Mouse (Mus musculus): ENCODE measurements around the gene Gtpbp3. TPM values are rescaled to one million over a fixed set of nuclear protein-coding genes. Genes with fewer than 3 reads are reported as not detected.

The Gtpbp3 gene
- total RNA-seq, 2 experiments from 2014 or later, result 19.1 to 22.2 TPM

DNA sequence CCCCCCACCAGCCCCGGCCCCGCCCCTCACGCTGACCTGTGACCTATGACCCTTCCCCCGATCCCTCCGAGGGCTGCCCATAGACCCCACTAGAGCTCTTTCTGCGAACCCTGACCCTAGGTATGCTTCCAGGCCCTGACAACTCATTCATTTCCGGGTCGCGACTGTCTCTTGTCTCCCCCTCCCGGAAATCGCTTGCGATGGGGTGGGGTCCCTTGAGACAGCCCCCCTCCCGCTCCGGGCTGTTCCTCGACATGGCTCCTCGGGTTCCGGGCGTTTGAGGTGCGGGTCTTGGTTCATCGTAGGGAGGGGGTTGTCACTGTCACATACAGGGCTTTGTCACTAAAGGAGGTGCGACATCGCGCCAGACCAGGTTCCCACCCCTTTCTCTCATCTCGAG, 18.5 kb upstream of the Gtpbp3 start:
- DNase-seq, result peak; percentile 61 to 62

DNA sequence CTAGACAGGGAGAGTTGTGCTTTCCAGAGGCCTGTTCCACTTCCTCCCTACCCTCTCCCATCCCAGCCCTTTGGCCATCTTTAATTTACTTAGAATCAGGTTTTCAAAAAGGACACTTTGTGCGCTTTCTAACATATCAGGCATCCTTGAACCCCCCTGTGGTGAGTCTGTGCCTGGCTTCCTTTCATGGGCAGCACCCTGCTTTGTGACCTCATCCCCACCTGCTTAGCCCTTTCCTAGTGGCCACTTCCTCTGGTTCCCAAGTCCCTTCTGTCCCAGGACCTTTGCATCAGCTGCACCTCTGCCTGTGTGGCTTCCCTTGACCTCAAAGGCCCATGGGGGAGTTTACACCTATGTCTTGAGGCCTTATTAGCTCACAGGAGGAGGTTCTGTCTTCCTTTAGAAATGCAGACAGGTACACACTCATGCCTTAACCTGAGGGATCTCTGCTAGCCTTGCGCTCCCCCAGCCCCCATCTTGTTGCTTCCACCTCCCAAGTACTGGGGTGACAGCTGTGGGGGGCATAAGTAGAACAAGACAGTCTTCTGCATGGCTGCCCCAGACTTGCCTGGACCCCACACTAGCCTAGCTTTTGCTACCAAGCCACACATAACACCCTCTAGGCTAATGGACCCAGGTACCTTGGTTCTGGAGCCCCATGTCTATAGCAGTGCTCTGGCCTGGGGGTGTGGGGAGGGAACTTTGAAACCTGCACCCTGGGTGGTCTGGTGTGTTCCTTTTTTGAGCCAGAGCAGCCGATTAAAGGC, 17.6 kb upstream of the Gtpbp3 start:
- no peak for DNase-seq

DNA sequence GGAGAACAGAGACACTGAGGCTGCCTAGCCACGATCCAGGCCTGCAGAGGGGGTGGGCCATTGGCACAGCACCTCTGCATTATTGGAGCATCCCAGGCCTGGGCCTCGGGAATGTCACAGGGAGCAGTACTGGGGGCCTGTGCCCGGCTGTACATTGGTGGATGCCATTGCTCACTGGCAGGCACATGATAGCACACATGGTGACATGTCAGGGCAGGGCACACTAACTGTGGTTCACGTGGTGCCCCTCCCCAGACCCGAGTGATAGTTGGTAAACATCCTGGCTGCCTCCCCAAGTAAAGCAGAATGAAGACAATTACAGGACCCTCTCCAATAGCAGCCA, 17.0 kb upstream of the Gtpbp3 start:
- DNase-seq, result no peak

DNA sequence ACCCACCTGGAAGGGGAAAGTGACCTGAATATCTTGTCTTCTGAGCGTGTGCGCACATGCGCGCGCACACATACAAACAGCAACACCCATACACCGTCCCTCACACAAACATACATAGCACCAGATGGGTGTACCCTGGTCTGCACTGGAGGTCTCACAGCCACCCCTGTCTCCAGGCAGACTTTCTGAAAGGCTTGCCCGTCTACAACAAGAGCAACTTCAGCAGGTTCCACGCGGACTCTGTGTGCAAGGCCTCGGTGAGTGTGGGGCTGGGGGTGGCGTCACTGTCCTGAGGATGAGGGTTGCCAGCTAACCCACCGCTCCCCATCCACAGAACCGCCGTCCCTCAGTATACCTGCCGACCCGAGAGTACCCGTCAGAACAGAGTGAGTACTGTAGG, 16.0 kb upstream of the Gtpbp3 start:
- no peak for DNase-seq

DNA sequence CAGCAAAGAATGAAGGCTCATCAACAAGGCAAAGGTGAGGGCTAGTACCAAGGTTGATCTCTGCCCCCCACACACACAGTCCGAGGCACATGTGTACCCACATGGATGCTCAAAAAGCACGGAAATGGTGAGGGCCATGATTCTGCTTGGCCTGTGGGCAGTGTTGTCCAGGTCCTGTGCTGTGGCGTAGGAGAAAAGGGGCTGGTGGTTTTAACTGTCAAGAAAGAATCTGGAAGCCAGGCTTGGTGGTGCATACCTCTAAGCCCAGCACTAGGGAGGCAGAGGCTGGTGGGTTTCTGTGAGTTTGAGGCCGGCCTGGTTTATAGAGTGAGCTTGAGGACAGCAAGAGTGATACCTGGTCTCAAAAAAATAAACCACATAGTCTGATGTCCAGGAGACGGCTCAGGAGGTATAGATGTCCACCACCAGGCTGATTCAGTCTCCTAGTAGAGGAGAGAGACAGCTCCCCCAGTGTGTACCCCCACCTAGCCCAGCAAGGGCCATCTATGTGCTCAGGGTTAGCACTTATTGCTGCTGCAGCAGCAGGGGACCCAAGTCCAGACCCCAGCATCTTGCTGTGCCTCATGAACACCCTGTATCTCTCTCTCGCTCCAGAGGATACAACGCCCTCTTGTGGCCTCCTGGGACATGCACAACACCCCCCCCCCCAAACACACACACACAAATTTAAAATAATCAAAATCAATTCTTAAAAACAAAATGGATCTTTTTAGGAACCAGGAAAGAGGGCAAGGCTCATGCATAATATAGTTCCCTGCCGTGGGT, 15.1 kb upstream of the Gtpbp3 start:
- no peak for DNase-seq

DNA sequence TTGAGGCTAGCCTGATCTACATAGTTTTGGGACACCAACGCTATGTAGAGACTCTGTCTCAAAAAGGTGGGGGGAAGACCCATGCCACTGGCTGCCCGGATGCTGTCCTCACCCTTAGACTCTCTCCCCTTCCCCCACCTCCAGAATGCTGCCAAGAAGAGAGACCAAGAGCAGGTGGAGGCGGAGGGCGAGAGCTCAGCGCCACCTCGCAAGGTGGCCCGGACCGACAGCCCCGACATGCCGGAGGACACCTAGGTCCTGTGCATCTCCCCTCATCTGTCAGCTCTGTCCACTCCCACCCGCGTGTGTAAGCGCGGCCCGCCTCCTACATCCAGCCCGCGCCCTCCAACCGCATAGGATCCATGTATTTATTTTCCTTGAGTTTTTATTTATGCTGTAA, 13.6 kb upstream of the Gtpbp3 start:
- no peak for DNase-seq

DNA sequence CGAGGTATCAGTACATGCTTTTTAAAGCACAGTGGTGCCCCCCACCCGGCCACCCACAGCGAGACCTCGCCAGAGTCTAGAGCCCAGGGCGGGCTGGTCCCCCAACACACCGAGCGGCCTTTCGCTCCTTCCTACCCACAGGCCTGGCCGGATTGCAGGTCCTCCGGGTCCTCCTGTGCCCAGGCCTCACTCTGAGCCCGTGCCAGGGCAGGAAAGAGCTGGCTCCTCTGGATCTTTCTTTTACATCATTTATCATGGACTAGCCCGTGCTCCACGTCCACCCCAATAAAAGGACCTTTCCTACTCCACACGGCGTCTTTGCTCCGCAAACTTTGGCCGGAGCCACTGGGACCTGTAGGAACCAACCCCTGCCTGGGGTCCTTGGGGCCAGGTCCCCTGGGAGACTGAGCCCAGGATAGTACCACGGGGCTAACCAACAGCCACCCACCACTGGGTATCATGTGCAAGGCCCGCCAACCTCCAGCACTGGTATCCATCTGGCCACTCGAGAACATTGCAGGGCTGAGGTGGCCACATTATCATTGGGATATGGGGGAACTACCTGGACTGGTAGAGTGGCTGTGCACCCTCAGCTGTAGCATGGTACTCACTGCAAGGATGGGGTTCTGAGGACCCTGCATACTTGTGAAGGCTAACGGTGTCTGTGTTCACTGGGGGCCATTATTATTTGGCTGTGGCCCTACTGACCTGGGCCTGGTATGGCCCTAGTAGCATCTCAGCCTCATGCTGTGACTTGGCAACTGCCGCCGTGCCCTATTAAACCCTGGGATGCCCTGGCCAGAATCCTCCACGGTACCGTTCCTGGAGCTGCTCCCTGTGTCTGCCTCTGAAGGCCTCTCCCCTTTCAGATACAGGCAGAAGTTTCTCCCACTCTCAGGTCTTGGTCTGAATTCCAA, 12.9 kb upstream of the Gtpbp3 start:
- DNase-seq, result no peak

DNA sequence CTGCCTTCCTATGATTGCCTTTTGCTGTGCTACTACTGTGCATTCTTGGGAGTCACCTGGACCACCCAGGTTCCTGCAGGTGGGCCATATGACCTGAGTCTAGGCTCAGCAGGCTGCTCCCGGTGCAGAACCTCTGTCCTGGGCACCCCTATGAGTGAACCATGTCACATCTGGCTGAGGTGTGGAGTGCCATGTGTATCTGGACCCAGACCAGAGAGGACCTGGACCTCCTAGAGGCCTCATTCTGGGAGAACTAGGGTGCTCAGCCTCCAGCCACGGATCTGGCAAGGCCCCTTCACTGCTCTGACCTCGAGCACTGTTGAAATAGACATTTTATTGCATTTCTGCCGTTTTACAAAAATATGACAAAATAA, 12.2 kb upstream of the Gtpbp3 start:
- no peak for DNase-seq

DNA sequence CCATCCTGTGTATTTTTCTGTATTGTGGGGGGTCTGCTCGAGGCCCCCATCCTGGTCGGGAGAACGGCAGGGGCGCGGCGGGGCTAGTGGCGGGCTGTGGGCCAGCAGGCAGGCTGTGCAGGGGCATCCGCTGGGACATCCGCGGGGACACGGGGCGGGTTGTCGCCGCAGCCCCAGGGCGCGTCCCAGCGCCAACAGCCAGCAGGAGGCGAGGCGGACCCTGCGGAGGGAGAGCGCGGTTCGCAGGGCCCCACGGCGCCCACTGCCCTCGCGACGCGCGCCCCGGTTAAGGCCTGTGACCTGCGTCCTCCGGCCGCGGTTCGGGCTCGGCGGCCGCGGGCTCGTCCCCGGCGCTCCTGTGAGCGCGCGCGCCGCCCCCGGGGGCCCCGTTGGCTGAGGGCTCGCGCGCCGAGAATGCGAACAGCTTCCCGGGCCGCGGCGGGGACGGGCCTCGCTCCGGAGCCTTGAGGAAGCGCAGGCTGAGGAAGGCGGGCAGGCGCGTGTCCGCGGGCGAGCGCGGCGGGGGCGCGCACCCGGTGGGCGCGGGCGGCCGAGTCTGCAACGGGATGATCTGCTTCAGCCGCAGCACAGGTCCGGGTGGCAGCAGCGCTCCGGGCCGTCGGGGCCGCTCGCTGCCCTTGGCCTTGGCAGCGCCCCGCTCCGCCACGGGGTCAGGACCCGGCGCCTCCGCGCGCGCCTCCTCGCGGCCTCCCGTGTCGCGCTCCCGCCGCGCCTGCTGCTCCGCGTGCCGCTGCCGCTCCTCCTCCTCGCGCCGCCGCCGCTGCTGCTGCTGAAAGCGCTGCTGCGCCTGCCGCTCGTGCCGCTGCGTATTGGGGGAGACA, 11.6 kb upstream of the Gtpbp3 start:
- peak; percentile 84 to 89 for DNase-seq

DNA sequence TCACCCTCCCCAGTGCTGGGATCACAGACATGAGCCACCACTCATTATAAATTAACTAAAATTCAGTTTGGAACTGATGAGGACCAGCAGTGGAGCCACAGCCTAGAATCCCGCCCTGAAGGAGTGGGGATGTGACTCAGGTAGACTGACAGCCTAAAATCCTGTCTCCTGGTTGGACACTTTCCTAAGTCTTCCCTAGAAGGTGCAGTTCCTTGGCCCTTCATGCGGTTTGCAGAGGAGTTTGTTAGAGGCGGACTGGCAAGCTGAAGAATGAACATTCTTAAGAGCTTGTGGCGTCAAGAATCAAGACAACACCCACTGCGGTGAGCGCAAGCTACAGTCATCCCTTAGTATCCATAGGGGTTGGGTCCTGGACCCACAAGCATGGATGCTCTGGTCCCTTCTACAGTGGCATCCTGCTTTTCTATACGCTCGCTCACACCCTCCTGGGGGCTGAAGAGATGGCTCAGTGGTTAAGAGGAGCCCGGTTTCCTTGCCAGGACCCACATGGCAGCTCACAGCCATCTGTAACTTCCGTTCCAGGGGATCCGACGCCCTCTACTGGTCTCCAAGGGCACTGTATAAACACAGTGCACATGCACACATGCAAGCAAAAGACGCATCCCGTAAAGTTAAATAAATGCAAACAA, 10.6 kb upstream of the Gtpbp3 start:
- no peak for DNase-seq

DNA sequence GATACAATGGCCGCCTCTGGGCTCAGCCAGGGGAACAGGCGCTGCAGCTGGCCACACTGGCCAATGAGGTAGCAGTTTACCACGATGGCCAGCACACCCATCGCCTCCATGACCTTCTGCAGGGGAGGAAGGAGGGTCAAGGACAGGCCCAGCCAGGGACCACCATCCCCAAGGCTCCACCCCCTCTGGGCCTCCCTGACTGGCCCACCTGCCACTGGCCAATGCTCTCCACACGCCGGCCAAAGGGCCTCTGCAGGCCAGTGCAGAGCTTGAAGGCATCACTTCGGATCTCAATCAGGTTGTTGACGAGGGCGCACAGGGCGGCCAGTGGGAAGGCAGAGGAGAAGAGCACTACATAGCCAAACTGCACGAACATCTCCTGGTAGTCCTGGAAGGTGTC, 9.0 kb upstream of the Gtpbp3 start:
- no peak for DNase-seq

DNA sequence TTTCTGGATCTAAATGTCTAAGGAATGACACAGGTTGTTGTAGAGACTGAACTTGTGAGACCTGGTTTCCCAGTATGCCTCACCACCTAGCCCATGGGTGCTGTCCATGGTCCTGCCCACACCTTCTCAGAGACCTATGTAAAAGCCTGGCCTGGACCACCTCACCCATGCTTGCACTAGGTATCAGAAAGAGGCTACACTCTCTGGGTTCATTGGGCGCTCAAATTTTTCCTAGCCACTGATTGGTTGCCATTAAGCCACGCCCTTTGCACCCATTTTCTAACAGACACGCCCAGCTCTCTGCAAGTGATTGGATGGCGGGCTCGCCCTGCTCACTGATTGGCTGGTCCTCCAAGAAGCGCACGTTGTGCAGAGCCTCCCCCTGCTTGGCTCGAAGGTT, 4.0 kb upstream of the Gtpbp3 start:
- DNase-seq, result peak in 1 of 2 experiments; percentile 48

DNA sequence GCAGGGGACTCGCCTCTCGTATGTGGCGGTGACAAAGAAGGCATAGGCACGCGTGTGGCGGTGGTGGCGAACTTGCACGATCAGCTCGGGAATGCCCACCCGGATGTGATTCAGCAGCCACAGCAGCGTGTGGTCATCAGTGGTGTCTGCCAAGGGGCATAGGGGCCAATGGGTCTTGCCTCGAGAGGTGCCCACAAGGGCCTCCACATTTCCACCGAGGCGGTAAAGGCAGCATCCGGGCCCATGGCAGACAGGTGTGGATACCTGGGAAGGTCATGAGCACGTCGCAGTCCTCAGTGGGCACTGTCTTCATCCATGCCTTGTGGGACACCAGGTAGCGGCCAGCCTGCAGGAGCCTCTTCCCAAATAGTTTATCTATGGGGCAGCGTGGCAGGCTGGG, 3.2 kb upstream of the Gtpbp3 start:
- no peak for DNase-seq

DNA sequence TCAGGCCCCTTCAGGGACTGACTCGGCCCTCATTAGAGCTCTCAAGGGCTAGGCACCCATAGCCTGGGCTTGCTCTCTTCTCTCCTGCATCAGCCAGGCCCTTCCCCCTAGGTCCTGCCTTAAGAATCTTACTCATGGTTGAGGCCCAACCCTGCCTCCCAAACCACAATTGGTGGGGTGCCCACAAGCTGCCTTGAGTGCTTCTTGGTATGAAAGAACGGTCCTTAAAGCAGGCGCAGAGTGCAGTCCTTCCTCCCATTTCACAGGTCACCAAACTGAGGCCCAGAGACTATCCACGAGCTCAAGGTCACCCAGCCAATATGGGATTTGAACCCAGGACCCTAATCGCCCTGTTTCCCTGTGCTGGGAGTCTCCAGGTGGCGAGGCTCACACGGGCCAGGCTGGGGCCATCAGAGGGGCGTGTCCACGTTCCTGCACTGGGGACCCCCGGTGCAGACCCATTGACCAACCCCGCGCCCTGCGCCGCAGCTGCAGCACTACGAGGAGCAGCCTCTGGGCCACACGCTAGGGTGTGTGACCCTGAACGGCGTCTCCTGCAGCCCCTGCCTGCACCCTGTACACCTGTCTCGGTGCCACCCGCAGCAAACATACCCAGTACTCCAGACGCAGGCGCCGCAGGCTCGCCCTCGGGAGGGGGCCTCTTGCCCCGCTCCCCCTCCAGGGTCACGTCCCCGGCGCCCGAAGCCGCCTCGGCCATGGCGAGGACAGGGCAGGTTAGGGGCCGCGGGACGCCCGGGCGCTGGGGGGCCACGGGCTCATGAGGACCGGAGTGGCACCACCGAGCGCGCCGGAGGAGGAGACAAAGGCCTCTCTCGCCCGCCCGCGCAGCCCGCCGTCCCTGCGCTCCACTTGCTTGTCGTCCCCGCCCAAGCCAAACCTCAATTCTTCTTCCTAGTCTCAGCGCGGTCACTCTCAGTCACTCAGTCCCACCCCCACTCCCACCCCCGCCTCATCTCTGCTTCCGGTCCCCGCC, 2.5 kb upstream of the Gtpbp3 start, which contains the start of gene Ano8:
TSS of gene Ano8 (minus strand) at position 822 of the 994 bp plus-strand sequence.
- DNase-seq, result peak; percentile 89 to 91

DNA sequence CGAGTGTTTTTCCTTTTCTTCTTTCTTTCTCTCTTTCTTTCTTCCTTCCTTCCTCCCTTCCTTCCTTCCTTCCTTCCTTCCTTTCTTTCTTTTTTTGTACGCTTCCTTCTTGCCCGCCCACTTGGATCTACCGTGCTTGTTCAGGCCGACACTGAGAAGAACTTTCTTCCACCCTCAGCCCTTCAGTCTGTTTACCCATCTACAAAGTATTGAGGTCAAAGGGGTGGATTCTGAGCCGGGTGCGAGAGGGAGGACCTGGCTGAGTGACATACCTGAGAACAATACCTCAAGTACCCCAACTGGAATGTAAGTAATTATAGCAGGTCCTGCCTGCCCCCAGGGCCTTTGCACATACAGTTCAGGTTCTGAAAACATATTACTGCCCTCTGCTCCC, 1.8 kb upstream of the Gtpbp3 start:
- peak in 1 of 2 experiments; percentile 56 for DNase-seq

DNA sequence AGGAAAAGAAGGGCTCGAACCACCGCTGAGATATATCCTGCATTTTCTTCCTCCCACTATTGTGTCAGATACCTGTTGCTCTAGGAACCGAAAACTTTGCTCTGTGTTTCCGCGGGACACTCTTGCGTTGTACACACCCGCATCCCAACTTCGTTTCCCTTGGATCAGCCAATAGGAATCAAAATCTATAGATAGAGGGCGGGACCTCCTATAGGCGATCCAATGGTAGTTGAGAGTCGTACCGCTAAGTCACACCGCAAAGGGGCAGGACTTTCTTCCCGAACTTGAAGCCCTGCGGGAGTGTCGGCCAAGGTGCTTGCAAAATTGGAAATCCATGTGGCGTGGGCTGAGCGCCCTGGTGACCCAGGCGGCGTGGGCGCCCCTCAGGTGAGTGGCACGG, 551 bp downstream of the Gtpbp3 start:
- DNase-seq, result peak; percentile 95 to 96

DNA sequence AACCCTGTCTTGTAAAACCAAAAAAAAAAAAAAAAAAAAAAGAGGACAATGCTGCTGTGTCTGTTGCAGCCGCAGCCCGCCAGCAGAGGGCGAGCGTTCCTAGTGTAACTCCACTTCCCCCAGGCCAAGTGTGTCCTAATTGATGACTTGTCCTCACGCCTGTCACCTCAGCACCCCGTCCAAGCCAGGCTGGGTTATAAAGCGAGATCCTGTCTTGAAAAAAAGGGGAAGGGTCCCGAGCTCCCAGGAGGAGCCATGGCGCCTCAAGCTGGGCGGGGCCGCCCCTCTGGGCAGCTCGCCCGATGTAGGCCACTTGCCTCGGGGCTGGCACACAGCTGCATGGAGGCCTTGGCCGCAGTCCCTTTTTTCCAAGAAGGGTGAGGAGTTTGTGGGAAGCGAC, 7.1 kb downstream of the Gtpbp3 start:
- DNase-seq, result peak; percentile 91 to 92

DNA sequence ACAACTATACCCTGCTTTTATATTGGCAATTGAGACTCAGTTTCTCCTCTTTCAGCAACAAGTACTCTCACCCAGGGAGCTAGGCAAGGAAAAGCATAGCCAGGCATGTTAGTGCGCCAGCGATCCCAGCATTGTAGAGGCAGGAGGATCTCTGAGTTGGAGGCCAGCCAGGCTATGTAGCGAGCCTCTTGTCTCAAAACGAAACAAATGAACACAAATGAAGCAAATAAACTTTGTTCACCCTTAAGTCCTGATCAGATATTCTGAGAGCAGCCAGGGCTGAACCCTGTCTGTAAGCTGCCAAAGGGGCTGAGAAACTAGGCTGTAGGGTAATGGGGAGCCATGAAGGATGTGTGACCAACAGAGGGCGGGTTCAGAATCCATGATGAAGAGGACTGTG, 7.9 kb downstream of the Gtpbp3 start:
- peak; percentile 22 to 49 for DNase-seq

DNA sequence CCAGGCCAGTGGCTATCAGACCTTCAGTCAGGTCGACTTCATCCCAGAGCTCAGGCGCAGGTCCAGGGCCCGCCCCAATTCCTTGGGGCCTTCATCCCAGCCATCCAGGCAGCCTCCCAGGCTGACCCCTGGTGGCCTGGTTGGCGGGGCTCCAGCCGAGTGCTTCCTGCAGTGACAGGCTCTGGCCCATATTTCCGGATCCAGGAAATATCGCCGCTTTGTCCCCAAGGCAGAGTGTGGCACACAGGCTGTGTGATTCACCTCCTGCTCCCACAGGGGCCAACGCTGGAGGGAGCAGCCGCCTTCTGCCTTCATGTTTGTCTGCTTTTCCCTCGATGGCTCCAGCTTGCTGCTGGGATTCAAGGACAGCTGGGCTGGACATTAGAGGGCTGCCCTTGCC, 8.6 kb downstream of the Gtpbp3 start:
- DNase-seq, result peak; percentile 94 to 96

DNA sequence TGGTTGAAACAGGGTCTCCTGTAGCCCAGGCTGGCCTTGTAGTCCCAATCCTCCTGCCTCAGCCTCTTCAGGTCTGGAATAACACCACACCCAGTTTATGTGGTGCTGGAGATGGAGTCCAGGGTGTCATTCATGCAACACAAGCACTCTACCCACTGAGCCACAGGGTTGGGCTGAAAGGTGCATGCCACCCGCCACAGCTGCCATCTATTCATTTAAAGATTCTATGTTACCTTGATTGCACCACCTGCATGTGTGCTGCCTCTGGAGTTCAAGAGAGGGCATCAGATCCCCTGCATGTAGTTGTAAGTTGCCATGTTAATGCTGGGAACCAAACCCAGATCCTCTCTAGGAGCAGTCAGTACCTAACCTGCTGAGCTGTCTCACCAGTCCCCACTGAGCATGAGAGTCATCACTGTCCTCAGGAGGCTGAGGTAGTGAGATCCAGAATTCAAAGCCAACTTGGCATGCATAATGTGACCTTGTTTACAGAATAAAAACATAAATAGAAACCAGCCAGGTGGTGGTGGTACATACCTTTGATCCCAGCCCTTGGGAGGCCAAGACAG, 9.3 kb downstream of the Gtpbp3 start:
- DNase-seq, result no peak
